In the genomic region with DNA sequence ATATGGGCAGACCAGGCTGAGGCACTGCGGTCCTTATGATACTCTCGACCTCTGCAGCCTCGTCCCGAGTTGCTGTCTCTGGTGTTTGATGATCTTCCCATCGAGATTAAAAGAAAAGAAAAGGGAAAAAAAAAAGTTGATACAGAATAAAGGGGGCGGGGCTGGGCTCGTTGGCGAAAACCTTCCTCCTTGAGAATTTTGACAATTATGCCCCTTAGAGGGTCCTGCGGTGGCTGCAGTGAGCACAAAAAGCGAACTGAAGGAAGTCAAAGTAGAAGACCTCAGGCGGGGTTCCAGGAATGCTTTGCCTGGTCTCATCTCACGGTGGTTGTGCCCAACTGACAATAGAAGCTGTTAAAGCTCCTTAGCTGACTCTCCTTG, we compare ENCODE assay signal across 8 mouse cellular contexts. TPM values are rescaled to one million over a fixed set of nuclear protein-coding genes. Genes with fewer than 3 reads are reported as not detected.
DNase-seq lines count a peak whose midpoint lies in the region; ATAC-seq and TF ChIP-seq lines count a peak whose summit lies in the region.

No protein-coding gene starts in this region.

- no peak for TF ChIP-seq POLR2A in liver, adult 2 months (IDR thresholded peaks at IDR 0.05; ENCODE audit: extremely low read depth, insufficient read depth, low read length)

- peak overlapping the region; percentile 82 for H3K4me3 ChIP-seq in liver, adult 2 months (ENCODE audit: insufficient read depth, low read depth, low read length)
- H3K4me3 ChIP-seq in embryonic facial prominence, embryonic 11.5 days (ENCODE audit: low read depth, low read length), result peak overlapping the region; percentile 61
- peak overlapping the region; percentile 90 for H3K4me3 ChIP-seq in hindbrain, embryonic 16.5 days (ENCODE audit: low read length)
- H3K4me3 ChIP-seq in midbrain, postnatal 0 days (ENCODE audit: low read depth, low read length), result peak overlapping the region; percentile 94

- peak overlapping the region; percentile 64 for H3K4me2 ChIP-seq in embryonic facial prominence, embryonic 11.5 days (ENCODE audit: low read depth, low read length)
- H3K4me2 ChIP-seq in hindbrain, embryonic 16.5 days (ENCODE audit: low read length), result peak overlapping the region; percentile 81
- peak overlapping the region; percentile 94 for H3K4me2 ChIP-seq in midbrain, postnatal 0 days (ENCODE audit: low read depth, low read length, poor library complexity, severe bottlenecking)

- peak overlapping the region; percentile 74 for H3K27ac ChIP-seq in liver, adult 2 months (replicated peaks; ENCODE audit: insufficient read depth, low read depth, low read length)
- H3K27ac ChIP-seq in embryonic facial prominence, embryonic 11.5 days (replicated peaks; ENCODE audit: low read depth, low read length), result no peak overlapping the region
- peak overlapping the region; percentile 99 for H3K27ac ChIP-seq in hindbrain, embryonic 16.5 days (ENCODE audit: low read depth, low read length)
- peak overlapping the region; percentile 97 for H3K27ac ChIP-seq in midbrain, postnatal 0 days (ENCODE audit: low read depth, low read length)

- peaks cover 6% of the 10 kb centered on the region for H3K4me1 ChIP-seq in liver, adult 2 months (ENCODE audit: control insufficient read depth, insufficient read depth, low read length)
- peaks cover 6% of the 10 kb centered on the region; the same call in 1 of the 2 replicates for H3K4me1 ChIP-seq in embryonic facial prominence, embryonic 11.5 days (ENCODE audit: control insufficient read depth, insufficient read depth, low read length)
- peaks cover 46% of the 10 kb centered on the region for H3K4me1 ChIP-seq in hindbrain, embryonic 16.5 days (ENCODE audit: control insufficient read depth, insufficient read depth, low read depth, low read length)
- H3K4me1 ChIP-seq in midbrain, postnatal 0 days (ENCODE audit: insufficient read depth, low read length), result peaks cover 15% of the 10 kb centered on the region; the same call in 1 of the 2 replicates

- no peak for ATAC-seq in embryonic facial prominence, embryonic 11.5 days (replicated peaks; ENCODE audit: insufficient number of reproducible peaks, low FRiP score, low TSS enrichment, low read depth)
- no peak for ATAC-seq in hindbrain, embryonic 16.5 days
- no peak for ATAC-seq in midbrain, postnatal 0 days (ENCODE audit: low FRiP score)

- TF ChIP-seq CTCF in liver, adult 2 months (IDR thresholded peaks at IDR 0.05; ENCODE audit: low read depth, low read length), result no peak
- TF ChIP-seq CTCF in midbrain, postnatal 0 days (IDR thresholded peaks at IDR 0.05), result no peak

- H3K9me3 ChIP-seq in embryonic facial prominence, embryonic 11.5 days (replicated peaks; ENCODE audit: control insufficient read depth, low read length), result no peaks in the 10 kb centered on the region
- H3K9me3 ChIP-seq in hindbrain, embryonic 16.5 days (ENCODE audit: control insufficient read depth, low read length), result no peaks in the 10 kb centered on the region
- no peaks in the 10 kb centered on the region for H3K9me3 ChIP-seq in midbrain, postnatal 0 days (ENCODE audit: low read length)

- peaks cover 6% of the 10 kb centered on the region; the same call in 1 of the 2 replicates for H3K36me3 ChIP-seq in liver, adult 2 months (ENCODE audit: control insufficient read depth, insufficient read depth, low read length)
- no peaks in the 10 kb centered on the region; the same call in 1 of the 2 replicates for H3K36me3 ChIP-seq in embryonic facial prominence, embryonic 11.5 days (replicated peaks; ENCODE audit: control insufficient read depth, insufficient read depth, low read depth, low read length)
- H3K36me3 ChIP-seq in hindbrain, embryonic 16.5 days (ENCODE audit: control insufficient read depth, insufficient read depth, low read length), result no peaks in the 10 kb centered on the region
- H3K36me3 ChIP-seq in midbrain, postnatal 0 days (ENCODE audit: insufficient read depth, low read length), result peaks cover 13% of the 10 kb centered on the region

- no peaks in the 10 kb centered on the region for H3K27me3 ChIP-seq in liver, adult 2 months (ENCODE audit: control insufficient read depth, insufficient read depth, low read length)
- no peaks in the 10 kb centered on the region for H3K27me3 ChIP-seq in embryonic facial prominence, embryonic 11.5 days (ENCODE audit: control insufficient read depth, insufficient read depth, low read length)
- no peaks in the 10 kb centered on the region for H3K27me3 ChIP-seq in hindbrain, embryonic 16.5 days (replicated peaks; ENCODE audit: control insufficient read depth, insufficient read depth, low read length)
- no peaks in the 10 kb centered on the region for H3K27me3 ChIP-seq in midbrain, postnatal 0 days (ENCODE audit: insufficient read depth, low read length)

- peaks cover 5% of the 10 kb centered on the region; the same call in 1 of the 2 replicates for H3K79me2 ChIP-seq in liver, adult 2 months (ENCODE audit: control insufficient read depth, insufficient read depth, low read length)

- no peak for DNase-seq in liver, adult 2 months (ENCODE audit: extremely low read depth, low read depth, low spot score)
- no peak for DNase-seq in liver
- DNase-seq in embryonic facial prominence, embryonic 11.5 days (ENCODE audit: low spot score), result no peak
- DNase-seq in midbrain, postnatal 0 days (ENCODE audit: low spot score), result no peak
- no peak for DNase-seq in spleen, postnatal 10 days (ENCODE audit: low spot score in 2 of 2)
- DNase-seq in right cerebral cortex, postnatal 25 days, result no peak
- DNase-seq in embryo, embryonic 10.5 days (ENCODE audit: low spot score), result no peak

- 1% methylated on average over 12 of the region's 12 CpGs for WGBS in liver, adult 2 months
- WGBS in embryonic facial prominence, embryonic 11.5 days, result 1% methylated on average over 12 of the region's 12 CpGs
- under 1% methylated on average over 12 of the region's 12 CpGs for WGBS in hindbrain, embryonic 16.5 days
- WGBS in midbrain, postnatal 0 days, result 1% methylated on average over 12 of the region's 12 CpGs

- H3K9ac ChIP-seq in liver, adult 2 months (ENCODE audit: low read depth, low read length), result peak overlapping the region; percentile 77
- peak overlapping the region; percentile 62 for H3K9ac ChIP-seq in embryonic facial prominence, embryonic 11.5 days (replicated peaks; ENCODE audit: low read length)
- peak overlapping the region; percentile 98 for H3K9ac ChIP-seq in hindbrain, embryonic 16.5 days (ENCODE audit: low read depth, low read length)
- peak overlapping the region; percentile 95 for H3K9ac ChIP-seq in midbrain, postnatal 0 days (replicated peaks; ENCODE audit: low read length, poor library complexity, severe bottlenecking)

RNA-seq across cellular contexts. Expression of gene AU040320, which starts 0.9 kb away (rescaled TPM):
- 8.9 and 12.8 TPM in 2 replicates for total RNA-seq in liver, adult 2 months (2014; rRNA removed)
- 13.0 and 13.7 TPM in 2 replicates for polyA plus RNA-seq in liver, adult 2 months (2012; rRNA removed)
- 16.4 and 18.3 TPM in 2 replicates for polyA plus RNA-seq in embryonic facial prominence, embryonic 11.5 days (2014; fragmentation: Nextera tagmentation; extraction: Ambion mirVana)
- 35.0 and 39.4 TPM in 2 replicates for polyA plus RNA-seq in hindbrain, embryonic 16.5 days (2015; fragmentation: Nextera tagmentation; extraction: Ambion mirVana)
- 35.5 and 38.0 TPM in 2 replicates for total RNA-seq in midbrain, postnatal 0 days (2014; rRNA removed)
- 37.2 and 40.1 TPM in 2 replicates for polyA plus RNA-seq in midbrain, postnatal 0 days (2015; fragmentation: Nextera tagmentation; extraction: Ambion mirVana)

RNA-seq across cellular contexts. Expression of gene Ncdn, which starts 1.0 kb away (rescaled TPM):
- total RNA-seq in liver, adult 2 months (2014; rRNA removed), result 2.4 and 4.2 TPM in 2 replicates
- 10.0 and 12.8 TPM in 2 replicates for polyA plus RNA-seq in liver, adult 2 months (2012; rRNA removed)
- polyA plus RNA-seq in embryonic facial prominence, embryonic 11.5 days (2014; fragmentation: Nextera tagmentation; extraction: Ambion mirVana), result 21.2 and 23.3 TPM in 2 replicates
- 159 and 170 TPM in 2 replicates for polyA plus RNA-seq in hindbrain, embryonic 16.5 days (2015; fragmentation: Nextera tagmentation; extraction: Ambion mirVana)
- total RNA-seq in midbrain, postnatal 0 days (2014; rRNA removed), result 322 and 393 TPM in 2 replicates
- 186 and 194 TPM in 2 replicates for polyA plus RNA-seq in midbrain, postnatal 0 days (2015; fragmentation: Nextera tagmentation; extraction: Ambion mirVana)

RNA-seq across cellular contexts. Expression of gene Tfap2e, which starts 18.2 kb away (rescaled TPM):
- not detected in 2 replicates for total RNA-seq in liver, adult 2 months (2014; rRNA removed)
- polyA plus RNA-seq in liver, adult 2 months (2012; rRNA removed), result not detected in 2 replicates
- polyA plus RNA-seq in embryonic facial prominence, embryonic 11.5 days (2014; fragmentation: Nextera tagmentation; extraction: Ambion mirVana), result not detected in 2 replicates
- polyA plus RNA-seq in hindbrain, embryonic 16.5 days (2015; fragmentation: Nextera tagmentation; extraction: Ambion mirVana), result 0.12 and 0.14 TPM in 2 replicates
- 0.14 TPM in 1 of 2 replicates, not detected in the other for total RNA-seq in midbrain, postnatal 0 days (2014; rRNA removed)
- 0.15 and 0.31 TPM in 2 replicates for polyA plus RNA-seq in midbrain, postnatal 0 days (2015; fragmentation: Nextera tagmentation; extraction: Ambion mirVana)
